In the genomic region with DNA sequence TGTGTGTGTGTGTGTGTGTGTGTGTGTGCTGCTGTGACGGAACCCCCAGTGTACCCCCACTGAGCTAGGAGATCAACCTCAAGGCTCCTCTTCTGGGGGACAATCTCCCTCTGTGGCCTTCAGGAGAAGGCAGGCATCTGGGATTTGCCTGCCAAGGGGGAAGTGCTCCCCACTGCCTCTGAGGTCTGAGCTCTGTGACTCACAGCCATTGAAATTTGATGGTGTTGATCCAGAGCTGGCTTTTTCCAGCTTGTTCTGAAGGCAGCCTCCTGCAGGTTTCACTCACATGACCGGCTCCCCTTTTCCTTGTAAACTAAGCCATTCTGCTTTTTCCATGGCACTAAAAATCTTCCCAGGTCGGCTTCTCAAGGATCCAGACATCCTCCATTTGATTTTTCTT, we compare ENCODE assay signal across 10 mouse cellular contexts. TPM values are rescaled to one million over a fixed set of nuclear protein-coding genes. Genes with fewer than 3 reads are reported as not detected.
DNase-seq lines count a peak whose midpoint lies in the region; ATAC-seq and TF ChIP-seq lines count a peak whose summit lies in the region.
"Had no signal": no experiment of that assay in that cellular context is flagged by ENCODE, and none has a peak within 500 bp of the region (broad histone marks: within the 10 kb centered on the region; RNA-seq: fewer than 3 reads in every experiment).

No protein-coding gene starts in this region.

- no peak overlapping the region for H3K4me2 ChIP-seq in limb, embryonic 12.5 days
- peak overlapping the region; percentile 74 for H3K4me2 ChIP-seq in myocyte (ENCODE audit: low read depth)
- H3K4me2 ChIP-seq in heart, embryonic 12.5 days, result no peak overlapping the region
- H3K4me2 ChIP-seq: heart, embryonic 13.5 days had no signal

- H3K9ac ChIP-seq in limb, embryonic 12.5 days (replicated peaks), result no peak overlapping the region
- no peak overlapping the region for H3K9ac ChIP-seq in heart, embryonic 12.5 days
- H3K9ac ChIP-seq: heart, embryonic 13.5 days had no signal

- peaks cover 2% of the 10 kb centered on the region; the same call in 1 of the 2 replicates for H3K27me3 ChIP-seq in limb, embryonic 12.5 days
- H3K27me3 ChIP-seq in limb, embryonic 10.5 days (ENCODE audit: low read depth, poor library complexity, severe bottlenecking), result no peaks in the 10 kb centered on the region
- no peaks in the 10 kb centered on the region for H3K27me3 ChIP-seq in myocyte (ENCODE audit: control insufficient read depth, insufficient read depth, insufficient read length)
- H3K27me3 ChIP-seq in heart, embryonic 12.5 days (replicated peaks), result peaks cover 15% of the 10 kb centered on the region; the same call in 1 of the 2 replicates

- H3K4me3 ChIP-seq in limb, embryonic 12.5 days (replicated peaks), result no peak overlapping the region
- H3K4me3 ChIP-seq in limb, embryonic 10.5 days, result no peak overlapping the region
- H3K4me3 ChIP-seq in myocyte, result peak overlapping the region; percentile 22
- no peak overlapping the region for H3K4me3 ChIP-seq in heart, embryonic 12.5 days
- H3K4me3 ChIP-seq: heart, embryonic 13.5 days had no signal

- H3K4me1 ChIP-seq in limb, embryonic 12.5 days (replicated peaks), result peaks cover 42% of the 10 kb centered on the region
- peaks cover 46% of the 10 kb centered on the region for H3K4me1 ChIP-seq in limb, embryonic 10.5 days
- peaks cover 16% of the 10 kb centered on the region for H3K4me1 ChIP-seq in heart, embryonic 12.5 days (replicated peaks)

- H3K27ac ChIP-seq in limb, embryonic 12.5 days, result peak overlapping the region; percentile 50; the same call in 1 of the 2 replicates
- no peak overlapping the region for H3K27ac ChIP-seq in limb, embryonic 10.5 days
- H3K27ac ChIP-seq in heart, embryonic 12.5 days (ENCODE audit: poor library complexity, severe bottlenecking), result no peak overlapping the region
- H3K27ac ChIP-seq: heart, embryonic 13.5 days had no signal

- H3ac ChIP-seq in myocyte (ENCODE audit: control insufficient read depth, insufficient read length), result no peak overlapping the region

- WGBS in limb, embryonic 12.5 days, result 60% methylated on average over 3 of the region's 3 CpGs
- 75% methylated on average over 3 of the region's 3 CpGs for WGBS in limb, embryonic 10.5 days
- 71% methylated on average over 3 of the region's 3 CpGs for WGBS in heart, embryonic 12.5 days

- no peaks in the 10 kb centered on the region for H3K9me3 ChIP-seq in limb, embryonic 12.5 days
- H3K9me3 ChIP-seq in limb, embryonic 10.5 days (replicated peaks), result no peaks in the 10 kb centered on the region
- H3K9me3 ChIP-seq in heart, embryonic 12.5 days (replicated peaks), result no peaks in the 10 kb centered on the region
- H3K9me3 ChIP-seq: heart, embryonic 13.5 days had no signal

- no peak for DNase-seq in limb, embryonic 10.5 days (ENCODE audit: low spot score)
- peak; percentile 67 for DNase-seq in Muller cell, postnatal 12 days (ENCODE audit: inconsistent ontology term)
- peak; percentile 12 for DNase-seq in brain, adult 2 months (ENCODE audit: low read depth, low spot score)
- DNase-seq in lung, adult 18-20 months, result no peak
- DNase-seq in thymus, postnatal 25 days, result no peak
- DNase-seq: lung, postnatal 14 days had no signal

- ATAC-seq in limb, embryonic 12.5 days (ENCODE audit: insufficient number of reproducible peaks, insufficient read depth, low FRiP score, low TSS enrichment, low read depth), result no peak
- ATAC-seq in heart, embryonic 12.5 days (ENCODE audit: insufficient number of reproducible peaks, low FRiP score), result no peak

- TF ChIP-seq POLR2A in myocyte (IDR thresholded peaks at IDR 0.05; ENCODE audit: insufficient read length, low read depth), result no peak

- H3K79me2 ChIP-seq in myocyte (ENCODE audit: control insufficient read depth, insufficient read depth), result no peaks in the 10 kb centered on the region

- H3K36me3 ChIP-seq in limb, embryonic 12.5 days, result no peaks in the 10 kb centered on the region
- H3K36me3 ChIP-seq in limb, embryonic 10.5 days, result no peaks in the 10 kb centered on the region
- no peaks in the 10 kb centered on the region for H3K36me3 ChIP-seq in myocyte (ENCODE audit: control insufficient read depth, insufficient read depth)
- H3K36me3 ChIP-seq in heart, embryonic 12.5 days, result no peaks in the 10 kb centered on the region
- H3K36me3 ChIP-seq: heart, embryonic 13.5 days had no signal

TF ChIP-seq in myocyte, 11 proteins besides CTCF, POLR2A, EP300 and RAD21:
- no peak for TF ChIP-seq CEBPB (IDR thresholded peaks at IDR 0.05; ENCODE audit: insufficient read depth, poor library complexity, severe bottlenecking)
- TF ChIP-seq POLR2AphosphoS2 (IDR thresholded peaks at IDR 0.05; ENCODE audit: insufficient read length, low read depth), result no peak
- no peak for TF ChIP-seq MAX (IDR thresholded peaks at IDR 0.05; ENCODE audit: low read depth)
- TF ChIP-seq E2F4 (IDR thresholded peaks at IDR 0.05; ENCODE audit: insufficient read depth), result no peak
- no peak for TF ChIP-seq MYOD1 (IDR thresholded peaks at IDR 0.05; ENCODE audit: control insufficient read depth in 1 of 3, insufficient read length in 2 of 3, low read depth in 2 of 3)
- TF ChIP-seq USF1 (IDR thresholded peaks at IDR 0.05; ENCODE audit: low read depth), result peak; percentile 51

RNA-seq across cellular contexts. Expression of gene Plekhg6, which starts 43.6 kb away (rescaled TPM):
- 0.41 and 0.46 TPM in 2 replicates for polyA plus RNA-seq in limb, embryonic 12.5 days (2016; fragmentation: Nextera tagmentation; extraction: Ambion mirVana)
- polyA plus RNA-seq in limb, embryonic 10.5 days (2016; fragmentation: Nextera tagmentation; extraction: Ambion mirVana), result 0.26 and 0.33 TPM in 2 replicates
- 0.14 TPM for polyA plus RNA-seq in myocyte (2012; fragmentation: generic; extraction: Trizol)
- polyA plus RNA-seq in heart, embryonic 12.5 days (2016; fragmentation: Nextera tagmentation; extraction: Ambion mirVana), result not detected in 2 replicates

Comparison
In these comparisons a context has a peak if more than half of its experiments do, and no peak if none do; other contexts are left out.
1. DNase-seq: peak in Muller cell, postnatal 12 days (single experiment) and brain, adult 2 months (single experiment); none in limb, embryonic 10.5 days (single experiment), lung, adult 18-20 months (0 of 2) and thymus, postnatal 25 days (single experiment).